Mouse (Mus musculus) myocyte (in vitro differentiated cells): ENCODE data around the gene Mcfd2.

Experiments used
- MAX ChIP-seq: IDR thresholded peaks from one replicate; pipeline ENCODE4 v1.6.1; 2011; ENCODE audit warnings: low read depth, mild to moderate bottlenecking, control low read depth
- POLR2A ChIP-seq: IDR thresholded peaks from one replicate; pipeline ENCODE4 v1.6.1; 2011; ENCODE audit warnings: low read depth, mild to moderate bottlenecking, control low read depth, moderate library complexity; ENCODE audit not compliant: insufficient read length
- SRF ChIP-seq: IDR thresholded peaks from one replicate; pipeline ENCODE4 v1.6.1; 2011; ENCODE audit warnings: low read depth; ENCODE audit not compliant: control insufficient read depth, insufficient read length

- no peak for TF ChIP-seq SRF
- no peak for TF ChIP-seq MAX
- TF ChIP-seq POLR2A, result no peak
Observed at GRCm38 (mm10) chr17:87314530-87314946, 48.8 kb upstream of the Mcfd2 start.
